Mouse (Mus musculus) right cerebral cortex, postnatal 36 days (tissue): ENCODE results near the gene BC051019.

Experiments
- DNase-seq, 2 experiments: peaks; one replicate each; pipeline ENCODE4 v3.0.0; 2022; ENCODE audit warnings: low spot score in 2 of 2, mixed read lengths in 1 of 2

The BC051019 gene

GRCm38 (mm10) chr7:109708961-109709382 is 14.7 kb downstream of the BC051019 start:
- DNase-seq: no peak

DNA sequence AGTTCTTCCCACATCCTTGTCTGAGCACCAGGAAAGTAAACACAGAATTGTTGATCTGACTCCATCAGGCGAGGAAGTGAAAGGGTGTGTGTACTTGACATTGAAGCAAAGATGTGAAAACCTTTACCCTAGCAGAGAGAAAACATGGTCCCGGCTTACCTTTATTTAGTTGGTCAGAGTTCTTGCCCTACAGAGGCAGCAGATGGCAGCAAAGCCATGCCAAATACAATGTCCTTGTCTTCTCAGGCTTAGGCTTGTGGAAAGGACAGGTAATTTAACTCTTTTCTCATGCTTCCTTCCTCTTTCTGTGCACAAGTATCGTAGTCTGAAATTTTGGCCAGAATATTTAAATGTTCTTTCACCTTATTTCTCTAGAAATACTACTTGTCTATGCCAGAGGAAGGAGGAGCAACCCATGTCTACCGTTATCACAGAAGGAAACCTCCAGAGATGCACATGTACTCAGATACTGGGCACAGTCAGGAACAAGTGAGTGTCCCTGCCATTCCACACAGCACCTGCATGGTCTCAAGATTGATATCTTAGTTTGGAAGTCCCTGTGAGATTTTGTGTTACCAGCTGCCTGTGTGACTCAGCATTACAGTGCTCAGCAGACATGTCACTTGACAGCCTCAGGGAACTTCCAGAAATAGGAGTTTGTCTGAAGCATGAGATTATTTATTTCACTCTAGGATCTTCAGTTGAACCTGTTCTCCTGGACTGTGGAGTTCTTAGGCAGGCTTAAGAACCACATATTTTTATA is 16.4 kb downstream of the BC051019 start:
- DNase-seq: no peak

DNA sequence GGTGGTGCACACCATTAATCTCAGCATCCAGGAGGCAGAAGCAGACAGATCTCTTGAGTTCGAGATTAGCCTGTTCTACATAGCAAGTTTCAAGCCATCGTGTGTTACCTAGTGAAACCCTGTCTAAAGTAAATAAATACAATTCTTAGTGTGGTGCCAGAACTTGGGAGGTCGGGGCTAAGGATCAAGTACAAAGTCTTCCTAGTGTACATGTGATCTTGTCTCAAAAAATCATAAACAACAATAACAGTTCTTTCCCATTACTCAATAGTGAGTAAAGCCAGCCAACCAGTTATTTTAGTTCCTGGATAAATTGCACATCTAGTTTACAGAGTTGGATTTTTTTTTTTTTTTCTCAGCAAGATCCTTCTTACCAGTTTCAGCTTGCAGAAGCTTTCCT is 19.2 kb downstream of the BC051019 start:
- no peak for DNase-seq

DNA sequence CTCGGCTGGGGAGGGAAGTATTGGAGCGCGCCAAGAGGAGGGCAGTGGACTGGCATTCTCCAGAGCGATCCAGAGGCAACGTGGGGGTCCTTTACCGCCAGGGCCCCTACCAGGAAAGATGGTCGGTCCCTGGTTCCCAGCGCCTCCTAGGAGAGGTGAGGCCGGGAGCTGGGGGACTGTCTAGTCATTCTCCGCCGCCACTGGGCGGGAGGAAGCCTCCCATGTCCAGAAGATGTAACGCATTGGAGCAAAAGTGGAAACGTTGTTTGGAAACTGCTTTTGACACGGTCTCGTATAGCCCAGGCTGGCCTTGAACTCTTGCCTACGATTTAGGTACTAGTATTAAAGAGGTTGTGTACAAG is 19.7 kb downstream of the BC051019 start:
- no peak for DNase-seq

GRCm38 (mm10) chr7:109703190-109704015 is 20.2 kb downstream of the BC051019 start, which contains the start of the genes St5 and Akip1:
St5 (minus strand) TSS chr7:109703605.
Akip1 (plus strand) TSS chr7:109703690.
- peak; percentile 87 to 88 for DNase-seq

DNA sequence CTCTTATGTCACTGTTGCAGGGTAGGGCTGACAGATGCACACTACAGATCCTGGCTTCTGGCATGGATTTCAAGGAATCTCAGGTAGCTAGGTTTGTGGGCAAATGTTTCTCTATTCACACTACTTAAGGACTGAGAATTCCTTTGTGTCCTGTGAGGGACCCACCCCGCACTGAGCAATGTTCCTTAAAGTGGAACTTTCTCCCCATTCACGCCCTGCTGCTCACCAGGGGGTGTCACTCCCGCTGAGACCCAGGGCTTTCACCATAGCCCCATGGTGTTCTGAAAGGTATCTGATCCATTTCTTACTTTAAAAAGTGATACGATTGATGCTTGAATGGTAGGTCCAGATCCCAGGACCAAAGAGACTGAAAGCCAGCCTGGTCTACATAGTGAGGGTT is 20.9 kb downstream of the BC051019 start:
- no peak for DNase-seq

DNA sequence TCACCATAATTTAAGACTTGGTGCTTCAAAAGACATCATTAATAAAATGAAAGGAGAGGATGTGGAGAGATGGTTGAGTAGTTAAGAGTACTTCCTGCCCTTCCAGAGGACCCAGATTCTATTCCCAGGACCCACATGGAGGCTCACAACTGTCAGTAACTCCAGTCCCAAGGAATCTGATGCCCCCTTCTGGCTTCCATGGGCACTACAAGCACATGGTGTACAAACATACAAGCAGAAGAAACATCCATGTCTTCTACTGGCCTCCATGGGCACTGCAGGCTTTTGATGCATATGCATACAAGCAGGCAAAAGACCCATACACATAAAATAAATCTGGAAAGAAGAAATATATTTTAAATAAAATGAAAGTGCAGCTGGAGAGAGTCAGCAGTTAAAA is 23.4 kb downstream of the BC051019 start:
- DNase-seq: no peak

DNA sequence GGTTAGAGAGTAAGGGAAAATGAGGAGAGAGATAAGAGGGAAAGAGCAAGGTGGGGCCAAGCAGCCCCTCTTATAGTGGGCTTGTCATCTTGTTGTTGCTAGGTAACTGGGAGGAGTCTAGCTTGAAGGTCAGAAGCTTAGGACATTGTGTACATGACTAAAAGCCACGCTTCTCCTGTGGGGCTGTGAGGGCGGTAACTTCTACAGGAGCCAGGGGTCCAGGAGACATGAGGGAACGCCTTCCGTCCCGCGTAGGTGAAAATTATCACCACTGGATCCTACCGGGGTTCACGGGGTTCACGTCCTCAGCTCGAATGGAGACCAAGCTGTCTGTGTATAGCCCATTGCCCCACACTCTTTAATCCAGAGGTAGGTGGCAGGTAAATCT is 28.3 kb downstream of the BC051019 start:
- DNase-seq: no peak

DNA sequence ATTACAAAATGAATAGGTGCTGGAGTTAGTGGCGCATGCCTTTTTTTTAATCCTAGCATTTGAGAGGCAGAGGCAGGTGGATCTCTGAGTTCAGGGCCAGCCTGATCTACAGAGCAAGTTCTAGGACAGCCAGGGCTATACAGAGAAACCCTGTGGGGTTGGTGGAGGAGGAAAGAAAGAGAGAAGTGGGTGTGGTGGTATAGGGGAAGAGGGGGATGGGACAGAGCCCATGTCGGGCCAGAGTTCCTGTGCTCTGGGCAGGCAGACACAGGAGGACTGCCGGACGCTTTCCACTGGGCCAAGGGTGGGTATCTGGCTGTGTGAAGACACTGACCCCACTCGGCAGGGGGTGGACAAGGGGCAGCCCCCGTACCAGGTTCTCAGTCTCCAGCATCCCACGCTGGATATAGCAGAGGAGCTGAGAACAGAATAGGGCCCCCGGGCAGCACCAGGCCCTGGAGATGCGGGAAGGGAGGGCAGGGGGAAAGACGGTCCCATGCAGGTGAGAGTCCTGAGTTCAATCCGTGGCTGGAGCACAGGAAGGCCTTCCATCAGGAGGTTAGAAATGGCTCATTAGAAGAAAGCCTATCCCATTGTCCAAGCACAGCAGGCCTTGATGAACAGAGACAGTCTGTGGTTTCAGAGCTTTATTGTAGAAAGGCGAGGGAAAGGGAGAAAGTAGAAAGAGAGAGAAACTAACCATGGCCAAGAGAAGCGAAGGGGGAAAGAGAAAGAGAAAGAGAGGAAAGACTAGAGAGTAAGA is 28.9 kb downstream of the BC051019 start:
- no peak for DNase-seq

- DNase-seq: no peak
Observed at GRCm38 (mm10) chr7:109690961-109691360, 32.7 kb downstream of the BC051019 start.

- DNase-seq: no peak
Observed at GRCm38 (mm10) chr7:109690101-109690500, 33.5 kb downstream of the BC051019 start.

- no peak for DNase-seq
Observed at GRCm38 (mm10) chr7:109686585-109687128, 37.0 kb downstream of the BC051019 start.

- no peak for DNase-seq
Observed at GRCm38 (mm10) chr7:109680879-109681278, 42.8 kb downstream of the BC051019 start.

DNA sequence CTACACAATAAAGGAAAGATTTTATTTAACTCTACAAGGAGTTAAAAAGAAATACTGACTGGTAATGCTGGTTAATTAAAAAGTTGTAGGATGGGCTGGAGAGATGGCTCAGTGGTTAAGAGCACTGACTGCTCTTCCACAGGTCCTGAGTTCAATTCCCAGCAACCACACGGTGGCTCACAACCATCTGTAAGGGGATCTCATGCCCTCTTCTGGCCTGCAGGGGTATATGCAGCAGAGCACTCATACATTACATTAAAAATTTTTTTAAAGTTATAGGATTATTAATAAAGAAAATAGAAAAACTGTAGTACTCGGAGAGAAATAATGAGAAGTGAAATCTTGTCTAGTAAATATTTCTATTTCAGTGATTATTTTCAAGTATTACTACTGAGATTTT is 43.4 kb downstream of the BC051019 start:
- no peak for DNase-seq

GRCm38 (mm10) chr7:109674944-109675628 is 48.6 kb downstream of the BC051019 start:
- no peak for DNase-seq

GRCm38 (mm10) chr7:109671581-109672471 is 51.8 kb downstream of the BC051019 start:
- DNase-seq: peak; percentile 45 to 57

GRCm38 (mm10) chr7:109669426-109670170 is 54.1 kb downstream of the BC051019 start:
- no peak for DNase-seq

- DNase-seq: no peak
Observed at GRCm38 (mm10) chr7:109666664-109667063, 57.0 kb downstream of the BC051019 start.

DNA sequence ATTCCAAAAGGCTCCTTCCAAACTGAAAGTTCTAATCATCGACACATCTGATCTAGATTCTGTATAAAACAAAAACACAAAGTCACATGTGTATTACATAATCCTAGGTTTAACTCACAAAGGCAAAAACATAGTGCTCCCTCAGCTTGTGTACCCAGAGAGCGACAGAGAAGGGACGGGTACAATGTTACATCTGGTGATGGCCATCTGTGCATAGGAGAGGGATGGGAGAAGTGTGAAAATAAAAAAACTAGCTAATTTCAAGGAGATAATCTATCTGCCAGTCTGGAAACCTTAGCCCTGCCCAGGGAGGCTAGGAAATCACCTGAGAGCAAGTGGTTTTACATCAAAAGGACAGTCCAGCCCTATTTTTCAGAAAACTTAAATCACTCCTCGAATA is 61.0 kb downstream of the BC051019 start:
- DNase-seq: no peak
